Mouse (Mus musculus) heart, postnatal 0 days (tissue): ENCODE measurements around the gene Ndufa11. TPM values are rescaled to one million over a fixed set of nuclear protein-coding genes. Genes with fewer than 3 reads are reported as not detected.
A peak's percentile ranks its signal among the peaks of the same experiment; 100 is the strongest.

ENCODE experiments used
- ATAC-seq: fragments of 200-750 bp; cut with Nextera tagmentation; 2 replicates; pipeline ENCODE4 v1.8.0; 2017; ENCODE audit warnings: low read depth, moderate number of reproducible peaks, moderate library complexity; ENCODE audit not compliant: insufficient read depth
- DNase-seq: peaks from one replicate; pipeline ENCODE4 v3.0.0-alpha.2; 2016; ENCODE audit warnings: low spot score
- H3K27ac ChIP-seq: fragments of 300-500 bp; sonication (generic); 2 replicates; pipeline ENCODE4 v1.5.1; 2014; ENCODE audit warnings: low read depth, mild to moderate bottlenecking
- H3K27me3 ChIP-seq: fragments of 300-500 bp; sonication (generic); 2 replicates; pipeline ENCODE4 v1.6.1; 2014; ENCODE audit warnings: low read length, mixed read lengths; ENCODE audit not compliant: control insufficient read depth, insufficient read depth
- H3K36me3 ChIP-seq: fragments of 300-500 bp; sonication (generic); replicated peaks from 2 replicates; pipeline ENCODE4 v1.6.1; 2014; ENCODE audit warnings: low read length, mixed read lengths; ENCODE audit not compliant: control insufficient read depth, insufficient read depth
- H3K4me1 ChIP-seq: fragments of 300-500 bp; sonication (generic); 2 replicates; pipeline ENCODE4 v1.6.1; 2014; ENCODE audit warnings: antibody characterized with exemption; ENCODE audit not compliant: control insufficient read depth, insufficient read depth
- H3K4me2 ChIP-seq: fragments of 300-500 bp; sonication (generic); 2 replicates; pipeline ENCODE4 v1.6.1; 2014; ENCODE audit warnings: low read depth, mild to moderate bottlenecking, low read length, moderate library complexity
- H3K4me3 ChIP-seq: fragments of 300-500 bp; sonication (generic); 2 replicates; pipeline ENCODE4 v1.5.1; 2014; ENCODE audit warnings: low read depth, low read length
- H3K9ac ChIP-seq: fragments of 300-500 bp; sonication (generic); replicated peaks from 2 replicates; pipeline ENCODE4 v1.6.1; 2014; ENCODE audit warnings: low read depth, low read length, mixed read lengths
- H3K9me3 ChIP-seq: fragments of 300-500 bp; sonication (generic); replicated peaks from 2 replicates; pipeline ENCODE4 v1.6.1; 2016; ENCODE audit warnings: low read length; ENCODE audit not compliant: control insufficient read depth
- CTCF ChIP-seq: IDR thresholded peaks from 2 replicates; pipeline ENCODE4 v1.5.1; 2016; ENCODE audit warnings: antibody characterized with exemption, control low read depth, low read depth
- EP300 ChIP-seq: IDR thresholded peaks from 2 replicates; pipeline ENCODE4 v1.6.1; 2016; ENCODE audit warnings: antibody characterized with exemption, low read depth
- WGBS: fragments of 180-500 bp; shearing (Covaris S2); extraction: QIAGEN DNeasy Blood & Tissue Kit; methylation state at CpG from one replicate; pipeline ENCODE4 v1.1.7; 2014; 5-methylcytosine and 5-hydroxymethylcytosine counted together
- polyA plus RNA-seq: library from polyadenylated mRNA; unstranded; fragments of >200 nt; fragmentation: Nextera tagmentation; extraction: Ambion mirVana; gene quantifications from 2 replicates; pipeline ENCODE4 v1.2.1, GENCODE M21; 2015
- total RNA-seq: library from RNA; depleted of rRNA; stranded (reverse); fragments of >200 nt; gene quantifications from 2 replicates; pipeline ENCODE4 v1.2.3, GENCODE M21; 2014; ENCODE audit warnings: low replicate concordance

Ndufa11 gene
- total and polyA plus RNA-seq, 2 experiments from 2014 or later: 892 to 1,914 TPM

DNA sequence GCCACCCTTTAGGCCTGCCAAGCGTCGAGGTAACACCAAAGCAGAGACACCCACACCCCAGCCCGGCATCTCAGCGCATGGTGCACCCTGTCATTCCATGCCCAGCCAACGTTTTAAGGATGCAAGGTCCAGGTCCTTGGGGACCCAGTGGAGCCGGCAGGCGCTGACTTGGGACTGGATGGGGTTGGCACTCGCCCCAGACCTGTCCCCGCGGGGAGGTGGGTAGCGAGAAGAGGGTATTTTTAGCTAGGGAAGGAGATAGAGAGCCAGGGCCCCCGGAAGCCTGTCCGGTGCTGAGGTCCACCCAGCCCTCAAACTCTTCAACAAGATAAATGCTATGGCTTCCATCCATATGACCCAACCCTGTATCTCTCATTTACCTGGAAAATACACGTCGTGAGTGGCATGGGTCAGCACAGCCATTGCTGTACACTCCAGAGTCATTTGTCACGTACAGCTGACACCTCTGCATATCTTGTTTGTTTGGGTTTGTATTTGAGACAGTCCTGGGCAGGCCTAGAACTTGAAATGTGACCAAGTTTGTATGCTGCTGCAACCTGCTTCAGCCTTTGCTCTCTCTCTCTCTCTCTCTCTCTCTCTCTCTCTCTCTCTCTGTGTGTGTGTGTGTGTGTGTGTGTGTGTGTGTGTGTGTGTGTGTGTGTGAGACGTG, 22.7 kb downstream of the Ndufa11 start:
- H3K27ac ChIP-seq: peak overlapping the region; percentile 77

DNA sequence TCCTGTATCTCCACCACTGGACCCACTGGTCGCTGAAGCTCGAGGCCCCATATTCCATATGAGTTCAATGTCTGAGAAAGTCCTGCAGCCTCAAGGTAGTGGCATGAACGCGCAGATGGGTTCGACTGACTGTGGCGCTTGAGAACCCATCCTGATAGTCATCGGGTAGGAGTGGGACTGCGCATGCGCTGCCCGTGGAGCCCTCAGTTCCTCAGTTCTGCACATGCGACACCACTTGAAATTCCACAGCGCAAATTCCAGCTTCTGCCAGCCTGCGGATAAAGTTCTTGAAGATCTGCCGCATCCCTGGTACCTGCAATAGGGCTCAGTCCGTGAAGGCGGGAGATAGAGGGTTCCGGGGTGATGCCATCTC, 23.2 kb downstream of the Ndufa11 start:
- ATAC-seq: peak; percentile 22; the same call in 1 of the 2 replicates
- no peak for DNase-seq
- H3K9me3 ChIP-seq: no peaks in the 10 kb centered on the region
- peak overlapping the region; percentile 77 for H3K27ac ChIP-seq
- H3K4me2 ChIP-seq: no peak overlapping the region
- WGBS: 37% methylated on average over 17 of the region's 17 CpGs
- H3K27me3 ChIP-seq: no peaks in the 10 kb centered on the region
- H3K4me3 ChIP-seq: no peak overlapping the region
- TF ChIP-seq EP300 (no peak), CTCF (no peak)
- peaks cover 17% of the 10 kb centered on the region for H3K4me1 ChIP-seq
- H3K9ac ChIP-seq: no peak overlapping the region
- H3K36me3 ChIP-seq: no peaks in the 10 kb centered on the region

More for the DNA sequence above, 22.7 kb downstream of the Ndufa11 start:
- DNase-seq (peak; percentile 86), ATAC-seq (peak; percentile 95)
- no peak overlapping the region for H3K4me2 ChIP-seq
- no peaks in the 10 kb centered on the region for H3K9me3 ChIP-seq
- TF ChIP-seq EP300: no peak
- TF ChIP-seq CTCF: no peak
- no peak overlapping the region for H3K9ac ChIP-seq
- peaks cover 17% of the 10 kb centered on the region for H3K4me1 ChIP-seq
- WGBS: 25% methylated on average over 17 of the region's 17 CpGs
- H3K36me3 ChIP-seq: no peaks in the 10 kb centered on the region
- no peak overlapping the region for H3K4me3 ChIP-seq
- H3K27me3 ChIP-seq: no peaks in the 10 kb centered on the region

DNA sequence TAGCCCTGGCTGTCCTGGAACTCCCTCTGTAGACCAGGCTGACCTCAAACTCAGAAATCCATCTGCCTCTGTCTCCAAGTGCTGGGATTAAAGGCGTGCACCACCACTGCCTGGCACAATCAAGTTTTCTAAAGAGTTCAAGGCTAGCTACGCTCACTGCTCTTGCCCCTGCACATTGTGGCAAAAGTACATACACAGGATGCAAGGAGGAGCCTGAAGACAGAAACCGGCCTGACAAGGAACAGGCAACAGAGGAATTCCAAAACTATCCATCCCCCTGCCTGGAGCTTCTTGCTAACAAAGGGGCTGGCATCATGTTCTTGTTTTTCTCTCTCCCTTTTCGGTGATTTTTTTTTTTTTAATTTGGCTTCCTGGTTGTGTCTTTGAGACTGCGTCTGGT, 26.6 kb downstream of the Ndufa11 start:
- no peaks in the 10 kb centered on the region for H3K9me3 ChIP-seq
- 44% methylated on average over 5 of the region's 5 CpGs for WGBS
- no peak overlapping the region for H3K27ac ChIP-seq
- H3K27me3 ChIP-seq: no peaks in the 10 kb centered on the region
- DNase-seq (no peak), ATAC-seq (no peak)
- H3K4me2 ChIP-seq: no peak overlapping the region
- peaks cover 12% of the 10 kb centered on the region for H3K4me1 ChIP-seq
- TF ChIP-seq CTCF: no peak
- TF ChIP-seq EP300: no peak
- H3K36me3 ChIP-seq: no peaks in the 10 kb centered on the region
- H3K9ac ChIP-seq: no peak overlapping the region
- H3K4me3 ChIP-seq: no peak overlapping the region

DNA sequence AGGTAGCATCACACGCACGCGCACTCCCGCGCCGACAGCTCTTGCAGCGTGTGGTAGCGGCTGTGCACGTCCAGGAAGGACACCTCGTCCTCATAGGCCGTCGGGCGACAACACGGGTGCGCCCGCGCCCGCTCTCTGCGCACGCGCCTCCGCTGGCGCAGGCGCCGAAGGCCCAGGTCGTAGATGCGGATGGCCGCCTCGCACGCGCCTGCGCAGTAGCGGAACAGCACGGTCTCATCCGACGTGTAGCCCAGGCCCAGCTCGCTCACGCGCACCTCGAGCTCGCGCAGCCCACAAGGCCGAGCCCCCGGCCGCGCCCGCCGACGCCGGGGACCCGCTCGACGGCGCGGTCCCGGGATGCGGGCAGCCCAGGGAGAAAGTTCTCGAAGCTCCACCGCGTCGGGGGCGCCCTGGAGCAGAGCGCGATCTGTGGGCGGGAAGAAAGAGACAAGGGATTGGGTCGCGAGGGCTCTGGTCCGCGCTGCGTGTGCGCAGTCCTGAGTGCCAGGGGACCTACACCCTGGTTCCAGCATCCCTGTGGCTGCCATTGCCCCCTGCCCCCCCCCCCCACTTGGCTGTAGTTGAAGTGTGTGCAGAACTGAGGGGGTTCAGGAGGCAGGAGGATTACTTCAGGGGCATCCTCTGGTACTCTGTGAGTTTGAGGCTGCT, 34.0 kb downstream of the Ndufa11 start:
- peak overlapping the region; percentile 35; the same call in 1 of the 2 replicates for H3K4me2 ChIP-seq
- H3K36me3 ChIP-seq: no peaks in the 10 kb centered on the region
- H3K4me1 ChIP-seq: no peaks in the 10 kb centered on the region
- H3K27me3 ChIP-seq: peaks cover 41% of the 10 kb centered on the region
- H3K27ac ChIP-seq: no peak overlapping the region
- DNase-seq: no peak
- TF ChIP-seq EP300 (no peak), CTCF (no peak)
- no peak overlapping the region for H3K9ac ChIP-seq
- 30% methylated on average over 71 of the region's 71 CpGs for WGBS
- ATAC-seq: peak; percentile 62
- H3K9me3 ChIP-seq: no peaks in the 10 kb centered on the region
- peak overlapping the region; percentile 10; the same call in 1 of the 2 replicates for H3K4me3 ChIP-seq

DNA sequence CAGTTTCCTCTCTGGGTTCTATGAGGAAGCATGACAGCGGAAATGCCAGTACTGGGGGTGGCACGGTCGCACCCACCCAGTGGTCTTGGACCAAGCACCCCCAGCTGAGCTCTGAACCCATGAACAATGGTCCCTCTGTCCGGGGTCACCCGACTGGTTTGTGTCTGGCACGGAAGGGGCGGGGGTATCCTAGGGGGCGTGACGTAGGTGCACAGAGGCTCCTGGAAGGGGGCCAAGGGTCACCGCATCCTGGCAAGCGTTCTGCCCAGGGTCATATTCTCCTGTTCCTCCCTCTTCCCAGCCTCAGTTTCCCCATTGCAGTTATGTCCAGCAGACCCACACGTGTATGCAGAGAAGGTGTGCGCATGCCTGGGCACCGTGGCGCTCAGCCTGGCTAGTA, 35.9 kb downstream of the Ndufa11 start:
- H3K4me2 ChIP-seq: no peak overlapping the region
- no peak for TF ChIP-seq EP300
- TF ChIP-seq CTCF: no peak
- peaks cover 50% of the 10 kb centered on the region for H3K27me3 ChIP-seq
- DNase-seq (no peak), ATAC-seq (no peak)
- WGBS: 26% methylated on average over 15 of the region's 15 CpGs
- no peaks in the 10 kb centered on the region for H3K36me3 ChIP-seq
- no peaks in the 10 kb centered on the region for H3K9me3 ChIP-seq
- no peak overlapping the region for H3K27ac ChIP-seq
- H3K4me1 ChIP-seq: 0 out of 2 replicates have a peak, but pooled peaks cover 8% of the 10 kb centered on the region
- H3K9ac ChIP-seq: no peak overlapping the region
- H3K4me3 ChIP-seq: no peak overlapping the region
